Mouse (Mus musculus): ENCODE measurements around the gene Kcnj4. TPM values are rescaled to one million over a fixed set of nuclear protein-coding genes. Genes with fewer than 3 reads are reported as not detected.

Gene Kcnj4
- polyA plus RNA-seq, 1 experiment from 2014 or later = not detected

- Histone ChIP-seq H3K36me3 (ENCODE audit: control insufficient read depth, insufficient read depth) (peaks cover 65% of the 10 kb centered on the region), H3K27me3 (replicated peaks; ENCODE audit: control insufficient read depth, insufficient read depth, low read length) (no peaks in the 10 kb centered on the region), H3K9me3 (ENCODE audit: control insufficient read depth) (no peaks in the 10 kb centered on the region), H3K4me2 (replicated peaks; ENCODE audit: low read depth) (no peak overlapping the region), H3K27ac (ENCODE audit: low read depth, low read length) (no peak overlapping the region; the same call in 1 of the 2 replicates), H3K4me1 (replicated peaks; ENCODE audit: control insufficient read depth, insufficient read depth, low read length) (no peaks in the 10 kb centered on the region), H3K9ac (ENCODE audit: low read depth, low read length) (no peak overlapping the region), H3K4me3 (ENCODE audit: low read depth, low read length) (no peak overlapping the region)
- ATAC-seq = no peak
- TF ChIP-seq CTCF (IDR thresholded peaks at IDR 0.05; ENCODE audit: low read depth) = no peak
- WGBS = 73% methylated on average over 4 of the region's 4 CpGs
Measured at GRCm38 (mm10) chr15:79527192-79527591, 22.2 kb upstream of the Kcnj4 start.

GRCm38 (mm10) chr15:79525979-79526768 lies 21.1 kb upstream of the Kcnj4 start:
- H3K36me3 ChIP-seq (ENCODE audit: control insufficient read depth, insufficient read depth) = peaks cover 55% of the 10 kb centered on the region
- H3K4me3 ChIP-seq (ENCODE audit: low read depth, low read length) = no peak overlapping the region
- H3K27me3 ChIP-seq (replicated peaks; ENCODE audit: control insufficient read depth, insufficient read depth, low read length) = no peaks in the 10 kb centered on the region
- no peak overlapping the region for H3K9ac ChIP-seq (ENCODE audit: low read depth, low read length)
- H3K4me1 ChIP-seq (replicated peaks; ENCODE audit: control insufficient read depth, insufficient read depth, low read length) = no peaks in the 10 kb centered on the region
- H3K4me2 ChIP-seq (replicated peaks; ENCODE audit: low read depth) = no peak overlapping the region
- H3K27ac ChIP-seq (ENCODE audit: low read depth, low read length) = no peak overlapping the region
- TF ChIP-seq CTCF (IDR thresholded peaks at IDR 0.05; ENCODE audit: low read depth) = peak; percentile 14; the same call in 1 of the 2 replicates
- no peak for ATAC-seq
- H3K9me3 ChIP-seq (ENCODE audit: control insufficient read depth) = no peaks in the 10 kb centered on the region
- WGBS = 54% methylated on average over 9 of the region's 9 CpGs

GRCm38 (mm10) chr15:79525564-79525963 lies 20.5 kb upstream of the Kcnj4 start:
- H3K4me2 ChIP-seq (replicated peaks; ENCODE audit: low read depth) = no peak overlapping the region
- TF ChIP-seq CTCF (IDR thresholded peaks at IDR 0.05; ENCODE audit: low read depth) = no peak
- peaks cover 50% of the 10 kb centered on the region for H3K36me3 ChIP-seq (ENCODE audit: control insufficient read depth, insufficient read depth)
- no peak overlapping the region for H3K27ac ChIP-seq (ENCODE audit: low read depth, low read length)
- no peaks in the 10 kb centered on the region for H3K9me3 ChIP-seq (ENCODE audit: control insufficient read depth)
- H3K27me3 ChIP-seq (replicated peaks; ENCODE audit: control insufficient read depth, insufficient read depth, low read length) = no peaks in the 10 kb centered on the region
- H3K4me1 ChIP-seq (replicated peaks; ENCODE audit: control insufficient read depth, insufficient read depth, low read length) = no peaks in the 10 kb centered on the region
- no peak overlapping the region for H3K9ac ChIP-seq (ENCODE audit: low read depth, low read length)
- no peak overlapping the region for H3K4me3 ChIP-seq (ENCODE audit: low read depth, low read length)
- no peak for ATAC-seq
- 88% methylated on average over 5 of the region's 5 CpGs for WGBS

GRCm38 (mm10) chr15:79519400-79520220 lies 14.6 kb upstream of the Kcnj4 start:
- WGBS = 43% methylated on average over 16 of the region's 16 CpGs
- TF ChIP-seq CTCF (IDR thresholded peaks at IDR 0.05; ENCODE audit: low read depth) = no peak
- Histone ChIP-seq H3K9ac (ENCODE audit: low read depth, low read length) (no peak overlapping the region), H3K27ac (ENCODE audit: low read depth, low read length) (no peak overlapping the region), H3K36me3 (ENCODE audit: control insufficient read depth, insufficient read depth) (peaks cover 14% of the 10 kb centered on the region; the same call in 1 of the 2 replicates), H3K4me3 (ENCODE audit: low read depth, low read length) (no peak overlapping the region), H3K9me3 (ENCODE audit: control insufficient read depth) (no peaks in the 10 kb centered on the region), H3K4me2 (replicated peaks; ENCODE audit: low read depth) (no peak overlapping the region), H3K27me3 (replicated peaks; ENCODE audit: control insufficient read depth, insufficient read depth, low read length) (peaks cover 14% of the 10 kb centered on the region; the same call in 1 of the 2 replicates), H3K4me1 (replicated peaks; ENCODE audit: control insufficient read depth, insufficient read depth, low read length) (peaks cover 3% of the 10 kb centered on the region; the same call in 1 of the 2 replicates)
- ATAC-seq = no peak

GRCm38 (mm10) chr15:79518571-79518970 lies 13.5 kb upstream of the Kcnj4 start:
- Histone ChIP-seq H3K4me3 (ENCODE audit: low read depth, low read length) (no peak overlapping the region), H3K4me1 (replicated peaks; ENCODE audit: control insufficient read depth, insufficient read depth, low read length) (peaks cover 3% of the 10 kb centered on the region; the same call in 1 of the 2 replicates), H3K27me3 (replicated peaks; ENCODE audit: control insufficient read depth, insufficient read depth, low read length) (peaks cover 24% of the 10 kb centered on the region; the same call in 1 of the 2 replicates), H3K27ac (ENCODE audit: low read depth, low read length) (no peak overlapping the region), H3K36me3 (ENCODE audit: control insufficient read depth, insufficient read depth) (peaks cover 9% of the 10 kb centered on the region; the same call in 1 of the 2 replicates), H3K4me2 (replicated peaks; ENCODE audit: low read depth) (no peak overlapping the region), H3K9me3 (ENCODE audit: control insufficient read depth) (no peaks in the 10 kb centered on the region), H3K9ac (ENCODE audit: low read depth, low read length) (no peak overlapping the region)
- TF ChIP-seq CTCF (IDR thresholded peaks at IDR 0.05; ENCODE audit: low read depth) = no peak
- 82% methylated on average over 3 of the region's 3 CpGs for WGBS
- ATAC-seq = no peak

- TF ChIP-seq CTCF (IDR thresholded peaks at IDR 0.05; ENCODE audit: low read depth) = no peak
- H3K4me3 ChIP-seq (ENCODE audit: low read depth, low read length) = peak overlapping the region; percentile 62; the same call in 1 of the 2 replicates
- peak overlapping the region; percentile 86 for H3K4me2 ChIP-seq (replicated peaks; ENCODE audit: low read depth)
- peaks cover 3% of the 10 kb centered on the region; the same call in 1 of the 2 replicates for H3K4me1 ChIP-seq (replicated peaks; ENCODE audit: control insufficient read depth, insufficient read depth, low read length)
- 88% methylated on average over 4 of the region's 4 CpGs for WGBS
- H3K27ac ChIP-seq (ENCODE audit: low read depth, low read length) = no peak overlapping the region
- H3K27me3 ChIP-seq (replicated peaks; ENCODE audit: control insufficient read depth, insufficient read depth, low read length) = peaks cover 30% of the 10 kb centered on the region; the same call in 1 of the 2 replicates
- peaks cover 1% of the 10 kb centered on the region; the same call in 1 of the 2 replicates for H3K36me3 ChIP-seq (ENCODE audit: control insufficient read depth, insufficient read depth)
- ATAC-seq = no peak
- H3K9ac ChIP-seq (ENCODE audit: low read depth, low read length) = no peak overlapping the region
- no peaks in the 10 kb centered on the region for H3K9me3 ChIP-seq (ENCODE audit: control insufficient read depth)
Measured at GRCm38 (mm10) chr15:79517710-79518109, 12.7 kb upstream of the Kcnj4 start.

All from intestine, postnatal 0 days (tissue).